Mouse (Mus musculus) cerebral cortex, adult 2 months (tissue): Measurements from ENCODE around the gene Trim44.

Source experiments
- WGBS: fragments of 180-500 bp; shearing (Covaris S2); methylation state at CpG from one replicate; pipeline ENCODE4 v1.1.7; 2018; 5-methylcytosine and 5-hydroxymethylcytosine counted together

Trim44 gene

GRCm38 (mm10) chr2:102273280-102273679 lies 134.3 kb downstream of the Trim44 start:
- WGBS, result 46% methylated on average over 7 of the region's 7 CpGs

GRCm38 (mm10) chr2:102267582-102268339 lies 139.9 kb downstream of the Trim44 start:
- whole genome bisulfite sequencing, result 73% methylated on average over 13 of the region's 13 CpGs

GRCm38 (mm10) chr2:102266911-102267310 lies 140.7 kb downstream of the Trim44 start:
- 94% methylated on average over 3 of the region's 3 CpGs for WGBS

GRCm38 (mm10) chr2:102259139-102259538 lies 148.5 kb downstream of the Trim44 start:
- 43% methylated on average over 13 of the region's 13 CpGs for WGBS

GRCm38 (mm10) chr2:102258682-102259081 lies 148.9 kb downstream of the Trim44 start:
- WGBS, result 32% methylated on average over 8 of the region's 8 CpGs

- 7% methylated on average over 12 of the region's 12 CpGs for WGBS
These were observed 149.5 kb downstream of the Trim44 start for GRCm38 (mm10) chr2:102257964-102258605.

GRCm38 (mm10) chr2:102256591-102257335 lies 150.9 kb downstream of the Trim44 start:
- WGBS, result 41% methylated on average over 5 of the region's 5 CpGs

- WGBS, result 47% methylated on average over 3 of the region's 3 CpGs
These were observed 151.5 kb downstream of the Trim44 start for GRCm38 (mm10) chr2:102256100-102256499.

GRCm38 (mm10) chr2:102253204-102253603 lies 154.4 kb downstream of the Trim44 start:
- 56% methylated on average over 7 of the region's 7 CpGs for WGBS

- 37% methylated on average over 4 of the region's 4 CpGs for WGBS
These were observed 155.0 kb downstream of the Trim44 start for GRCm38 (mm10) chr2:102252651-102253050.
